Mouse (Mus musculus): ENCODE results near the gene A630001G21Rik. TPM values are rescaled to one million over a fixed set of nuclear protein-coding genes. Genes with fewer than 3 reads are reported as not detected.

A630001G21Rik gene
- total and polyA plus RNA-seq, 3 experiments = 15.4 to 24.0 TPM; not detected in 1

- no peaks in the 10 kb centered on the region for H3K79me2 ChIP-seq (ENCODE audit: control insufficient read depth, insufficient read depth, low read length, poor library complexity)
- DNase-seq (ENCODE audit: low read depth, low spot score) = no peak
- no peak overlapping the region for H3K9ac ChIP-seq (ENCODE audit: control insufficient read depth, low read depth, low read length, poor library complexity, severe bottlenecking)
- no peak overlapping the region for H3K27ac ChIP-seq (ENCODE audit: control insufficient read depth, low read depth, low read length)
- no peaks in the 10 kb centered on the region for H3K27me3 ChIP-seq (ENCODE audit: control insufficient read depth in 1 of 2, insufficient read depth in 2 of 2, low read length in 2 of 2)
- no peaks in the 10 kb centered on the region for H3K9me3 ChIP-seq (replicated peaks; ENCODE audit: insufficient read depth, low read length)
- H3K4me1 ChIP-seq (ENCODE audit: control insufficient read depth in 1 of 2, insufficient read depth in 2 of 2, low read length in 2 of 2) = peaks cover 9 to 11% of the 10 kb centered on the region in 2 experiments
- H3K36me3 ChIP-seq (ENCODE audit: control insufficient read depth in 1 of 2, insufficient read depth in 2 of 2, low read length in 2 of 2) = peaks cover 0 to 9% of the 10 kb centered on the region in 2 experiments; a peak in 2 of 4 replicates
- TF ChIP-seq CTCF (IDR thresholded peaks at IDR 0.05 in 2 of 3, conservative IDR thresholded peaks at IDR 0.05 in 1 of 3; ENCODE audit: control insufficient read depth in 1 of 3, insufficient read depth in 1 of 3, low read depth in 2 of 3, low read length in 3 of 3, poor library complexity in 1 of 3, severe bottlenecking in 1 of 3) = no peak
- no peak for TF ChIP-seq NRF1 (IDR thresholded peaks at IDR 0.05; ENCODE audit: insufficient read depth, low read depth, low read length, poor library complexity, severe bottlenecking)
- no peak for TF ChIP-seq KAT2A (conservative IDR thresholded peaks at IDR 0.05; ENCODE audit: low read depth, low read length)
- TF ChIP-seq TCF12 (IDR thresholded peaks at IDR 0.05; ENCODE audit: low read depth, low read length) = no peak
- no peak for TF ChIP-seq POLR2A (IDR thresholded peaks at IDR 0.05; ENCODE audit: control insufficient read depth in 1 of 2, insufficient read depth in 1 of 2, low read depth in 1 of 2, low read length in 2 of 2, poor library complexity in 1 of 2)
- TF ChIP-seq GATA1 (IDR thresholded peaks at IDR 0.05; ENCODE audit: low read depth, low read length) = no peak
- TF ChIP-seq ETS1 (IDR thresholded peaks at IDR 0.05; ENCODE audit: low read depth, low read length) = no peak
- no peak for TF ChIP-seq TAL1 (IDR thresholded peaks at IDR 0.05; ENCODE audit: low read length)
- TF ChIP-seq JUND (IDR thresholded peaks at IDR 0.05; ENCODE audit: low read depth, low read length) = no peak
- TF ChIP-seq ZNF384 (IDR thresholded peaks at IDR 0.05; ENCODE audit: low read depth, low read length) = no peak
- no peak for TF ChIP-seq RAD21 (IDR thresholded peaks at IDR 0.05; ENCODE audit: low read depth, low read length)
- no peak for TF ChIP-seq USF2 (IDR thresholded peaks at IDR 0.05; ENCODE audit: borderline replicate concordance in 1 of 2, insufficient read depth in 1 of 2, low read depth in 1 of 2, low read length in 2 of 2)
- no peak for TF ChIP-seq MYB (IDR thresholded peaks at IDR 0.05; ENCODE audit: low read depth, low read length)
- no peak for TF ChIP-seq POLR2AphosphoS2 (IDR thresholded peaks at IDR 0.05; ENCODE audit: low read length)
- TF ChIP-seq MXI1 (IDR thresholded peaks at IDR 0.05; ENCODE audit: low read depth, low read length) = no peak
- no peak for TF ChIP-seq GABPA (IDR thresholded peaks at IDR 0.05; ENCODE audit: low read depth, low read length)
- TF ChIP-seq HCFC1 (IDR thresholded peaks at IDR 0.05; ENCODE audit: low read depth, low read length) = no peak
- TF ChIP-seq MAFK (IDR thresholded peaks at IDR 0.05; ENCODE audit: borderline replicate concordance, low read depth, low read length) = no peak
- TF ChIP-seq POLR2AphosphoS5 (IDR thresholded peaks at IDR 0.05; ENCODE audit: borderline replicate concordance, low read depth, low read length) = no peak
- no peak for TF ChIP-seq ELF1 (IDR thresholded peaks at IDR 0.05; ENCODE audit: low read depth, low read length)
- H3K4me3 ChIP-seq (ENCODE audit: control insufficient read depth in 1 of 2, insufficient read depth in 1 of 2, low read depth in 2 of 2, low read length in 2 of 2) = no peak overlapping the region
These were observed 72.9 kb downstream of the A630001G21Rik start for GRCm38 (mm10) chr1:85705552-85705951.

Measured in MEL (cell line).